Mouse (Mus musculus): ENCODE measurements around the gene 2610528A11Rik.

DNA sequence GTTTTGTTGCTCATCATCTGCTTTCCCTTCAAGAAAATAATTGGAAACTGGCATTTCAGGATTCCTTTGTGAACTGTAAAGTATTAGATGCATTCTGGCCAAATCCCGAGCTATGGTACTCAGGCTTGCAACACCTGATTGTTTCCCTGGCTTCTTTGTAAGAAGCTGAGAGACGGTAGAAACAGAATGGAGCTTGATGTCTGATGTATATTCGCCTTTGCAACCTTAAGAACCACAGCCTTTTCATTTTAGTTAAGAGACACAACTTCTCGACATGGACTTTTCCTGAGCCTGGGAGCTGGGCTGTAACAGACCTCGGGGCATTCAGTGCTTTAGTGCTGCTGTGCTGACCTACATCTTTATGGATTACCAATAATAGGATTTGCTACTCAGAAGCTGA, 46.2 kb downstream of the 2610528A11Rik start, which contains the start of gene Lrit2:
- TF ChIP-seq CTCF (IDR thresholded peaks at IDR 0.05; ENCODE audit: extremely low read depth, insufficient read length, insufficient replicate concordance, low read depth, low read length) = no peak
- no peak for TF ChIP-seq POLR2A (IDR thresholded peaks at IDR 0.05; ENCODE audit: low read depth, low read length)
